Mouse (Mus musculus) CD8-positive naive resting alpha-beta T cell, adult 2 months (primary cell): ENCODE data around the gene Sdha.

ENCODE experiments used
- DNase-seq, 2 experiments: peaks; one replicate each; pipeline ENCODE4 v3.0.0; 2022; ENCODE audit warnings: low read depth in 2 of 2, low spot score in 2 of 2

Sdha gene

DNA sequence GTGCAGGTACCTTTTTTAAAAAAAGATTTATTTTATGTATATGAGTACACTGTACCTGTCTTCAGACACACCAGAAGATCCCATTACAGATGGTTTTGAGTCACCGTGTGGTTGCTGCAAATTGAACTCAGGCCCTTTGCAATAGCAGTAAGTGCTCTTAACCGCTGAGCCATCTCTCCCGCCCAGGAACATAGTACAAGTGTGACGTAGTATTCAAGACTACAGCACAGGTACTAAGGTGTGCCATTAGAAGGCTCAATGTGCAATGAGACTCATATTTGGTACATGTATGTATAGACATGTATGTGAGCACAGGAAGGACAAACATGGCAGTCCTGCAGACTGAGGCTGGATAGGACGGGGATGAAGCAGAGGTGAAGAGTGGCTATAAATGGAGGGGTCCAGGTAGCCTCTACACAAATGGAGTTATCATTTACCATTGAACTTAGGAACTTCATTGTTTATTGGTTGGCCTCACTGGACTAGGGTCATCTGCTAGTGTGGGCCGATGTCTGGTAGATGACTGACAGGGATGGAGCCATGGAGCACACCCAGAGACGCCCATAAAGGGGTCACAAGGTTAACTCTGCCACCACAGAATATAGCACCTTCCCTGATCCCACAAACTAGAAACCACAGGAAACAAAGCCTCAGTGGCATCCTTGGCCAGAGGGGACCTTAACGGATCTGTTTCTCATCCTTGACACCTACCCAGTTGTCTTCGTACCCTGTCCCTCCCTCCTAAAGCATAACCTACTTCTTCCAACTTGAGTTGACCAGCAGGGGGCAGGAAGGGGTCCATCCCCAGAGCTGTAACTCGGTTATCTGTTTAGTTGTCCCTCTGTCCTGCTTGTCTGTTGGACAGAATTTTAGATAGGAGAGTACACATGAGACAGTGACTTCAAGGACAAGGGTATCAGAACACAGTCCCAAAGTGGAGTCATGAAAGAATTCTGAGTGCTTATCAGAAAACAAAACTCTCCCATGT lies 47.7 kb downstream of the Sdha start:
- no peak for DNase-seq

DNA sequence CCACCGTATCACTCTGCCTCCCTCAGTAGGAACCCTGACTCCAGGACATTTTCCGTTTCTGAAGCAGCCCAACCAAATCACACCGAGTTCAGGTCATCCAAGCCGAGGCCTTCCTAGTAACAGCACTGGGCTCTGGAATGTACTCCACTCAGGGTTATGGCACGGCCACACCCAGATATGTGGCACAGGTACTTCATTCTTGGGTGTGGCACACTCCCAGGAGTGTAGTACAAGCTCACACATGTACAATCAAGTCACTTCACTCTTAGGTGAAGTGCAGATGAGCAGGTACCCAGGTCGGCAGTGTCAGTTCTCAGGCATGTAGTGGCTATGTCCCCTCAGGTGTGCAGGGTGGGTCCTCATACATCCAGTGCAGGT lies 48.5 kb downstream of the Sdha start:
- DNase-seq, result no peak

- peak in 1 of 2 experiments; percentile 30 for DNase-seq
Observed at GRCm38 (mm10) chr13:74300925-74301606, 49.0 kb downstream of the Sdha start.

DNA sequence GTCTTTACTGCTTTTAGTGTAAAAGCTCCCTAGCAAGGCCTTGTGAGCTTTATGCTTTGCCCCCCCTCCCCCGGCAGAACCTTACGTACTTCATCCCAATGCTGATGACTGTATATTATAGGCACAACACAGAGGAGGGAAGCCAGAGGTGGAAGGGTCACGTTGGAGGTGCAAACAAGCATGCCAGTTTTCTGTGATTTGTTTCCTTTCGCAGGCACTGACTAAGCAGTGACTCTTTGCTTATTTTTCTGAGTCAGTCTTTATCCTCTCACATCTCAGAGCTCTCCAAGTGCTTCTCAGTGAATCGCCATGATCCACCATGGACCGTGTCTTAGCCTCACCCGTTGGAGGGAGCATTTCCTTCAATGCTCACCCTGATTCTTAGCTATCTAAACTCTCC lies 53.7 kb downstream of the Sdha start:
- no peak for DNase-seq

DNA sequence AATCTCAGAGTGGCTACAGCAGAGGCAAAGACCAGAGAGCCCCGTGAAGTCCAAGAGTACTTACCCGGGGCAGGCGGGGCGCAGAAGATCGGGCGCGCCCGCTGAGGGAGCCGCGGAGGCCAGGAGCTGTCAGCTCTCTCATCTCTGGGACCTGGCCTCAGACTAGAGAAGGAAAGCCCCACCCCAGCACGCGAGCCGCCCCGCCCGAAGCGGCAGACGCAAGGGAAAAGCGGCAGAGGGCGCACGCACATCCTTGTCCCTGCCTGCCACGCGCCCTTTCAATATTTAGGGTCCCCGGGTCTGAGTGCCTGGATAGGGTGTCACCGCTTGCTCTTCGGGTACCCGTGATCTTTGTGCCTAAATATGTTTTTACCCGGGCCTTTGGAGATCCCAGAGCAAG lies 57.9 kb downstream of the Sdha start, which contains the start of gene Ahrr:
Gene Ahrr (minus strand): TSS at position 165 of the 400 bp plus-strand sequence.
- DNase-seq, result no peak

- no peak for DNase-seq
Observed at GRCm38 (mm10) chr13:74289646-74290045, 60.4 kb downstream of the Sdha start.

- DNase-seq, result no peak
Observed at GRCm38 (mm10) chr13:74282299-74282698, 67.8 kb downstream of the Sdha start.

GRCm38 (mm10) chr13:74275726-74276125 lies 74.4 kb downstream of the Sdha start:
- no peak for DNase-seq
